Mouse (Mus musculus) erythroblast, embryonic 14.5 days (primary cell): ENCODE measurements around the gene Ric1. TPM values are rescaled to one million over a fixed set of nuclear protein-coding genes. Genes with fewer than 3 reads are reported as not detected.
"Not testable (repeated sequence)": the region's sequence is repeated elsewhere in the genome, so short reads cannot be mapped to it uniquely, and the experiment has no call there.

Source experiments
- H3K27me3 ChIP-seq: 2 replicates; pipeline ENCODE4 v1.6.1; 2012; ENCODE audit warnings: inconsistent platforms; ENCODE audit not compliant: control insufficient read depth
- H3K36me3 ChIP-seq: 2 replicates; pipeline ENCODE4 v1.6.1; 2012; ENCODE audit warnings: mild to moderate bottlenecking, inconsistent platforms; ENCODE audit not compliant: control insufficient read depth
- H3K4me1 ChIP-seq: 2 replicates; pipeline ENCODE4 v1.6.1; 2012; ENCODE audit warnings: inconsistent platforms; ENCODE audit not compliant: control insufficient read depth
- H3K4me3 ChIP-seq: replicated peaks from 2 replicates; pipeline ENCODE3; 2012; ENCODE audit warnings: moderate library complexity, mild to moderate bottlenecking, inconsistent platforms
- H3K9me3 ChIP-seq: 2 replicates; pipeline ENCODE4 v1.6.1; 2012; ENCODE audit warnings: low read length, inconsistent platforms, mixed read lengths; ENCODE audit not compliant: control insufficient read depth
- GATA1 ChIP-seq: IDR thresholded peaks from 2 replicates; pipeline ENCODE4 v1.6.1; 2012; ENCODE audit warnings: low read length, inconsistent platforms, mixed read lengths
- TAL1 ChIP-seq: IDR thresholded peaks from 3 replicates; pipeline ENCODE4 v1.6.1; 2012; ENCODE audit warnings: low read length, inconsistent platforms, mixed read lengths
- polyA plus RNA-seq: library from polyadenylated mRNA; stranded (reverse); fragments of >175 nt; gene quantifications from 2 replicates; pipeline ENCODE4 v1.2.3, GENCODE M21; 2012

The Ric1 gene
- polyA plus RNA-seq, 1 experiment: 0.08 TPM

GRCm38 (mm10) chr19:29563258-29563779, 41.2 kb downstream of the Ric1 start:
- H3K27me3 ChIP-seq: no peaks in the 10 kb centered on the region
- peaks cover 2% of the 10 kb centered on the region; the same call in 1 of the 2 replicates for H3K4me1 ChIP-seq
- H3K9me3 ChIP-seq: no peaks in the 10 kb centered on the region
- H3K4me3 ChIP-seq: no peak overlapping the region
- H3K36me3 ChIP-seq: peaks cover 2% of the 10 kb centered on the region
- TF ChIP-seq GATA1 (no peak), TAL1 (no peak)

- H3K36me3 ChIP-seq: peaks cover 13% of the 10 kb centered on the region
- TF ChIP-seq GATA1 (no peak), TAL1 (no peak)
- H3K4me1 ChIP-seq: peaks cover 2% of the 10 kb centered on the region; the same call in 1 of the 2 replicates
- no peaks in the 10 kb centered on the region for H3K9me3 ChIP-seq
- no peak overlapping the region for H3K4me3 ChIP-seq
- no peaks in the 10 kb centered on the region for H3K27me3 ChIP-seq
These were observed 44.4 kb downstream of the Ric1 start for GRCm38 (mm10) chr19:29566512-29566911.

GRCm38 (mm10) chr19:29582439-29582838, 60.4 kb downstream of the Ric1 start:
- H3K4me1 ChIP-seq: no peaks in the 10 kb centered on the region
- H3K4me3 ChIP-seq: no peak overlapping the region
- TF ChIP-seq TAL1: no peak
- TF ChIP-seq GATA1: no peak
- H3K9me3 ChIP-seq: no peaks in the 10 kb centered on the region
- peaks cover 30% of the 10 kb centered on the region for H3K36me3 ChIP-seq
- no peaks in the 10 kb centered on the region for H3K27me3 ChIP-seq

- Histone ChIP-seq H3K9me3 (no peaks in the 10 kb centered on the region), H3K4me1 (no peaks in the 10 kb centered on the region), H3K36me3 (peaks cover 36% of the 10 kb centered on the region)
These were observed 61.7 kb downstream of the Ric1 start for GRCm38 (mm10) chr19:29583734-29584133.

GRCm38 (mm10) chr19:29593783-29594182, 71.7 kb downstream of the Ric1 start:
- not testable (repeated sequence) for H3K9me3 ChIP-seq, H3K4me3 ChIP-seq, H3K27me3 ChIP-seq, H3K4me1 ChIP-seq
- H3K36me3 ChIP-seq: peaks cover 34% of the 10 kb centered on the region

More at GRCm38 (mm10) chr19:29583734-29584133, 61.7 kb downstream of the Ric1 start:
- no peak for TF ChIP-seq TAL1
- TF ChIP-seq GATA1: no peak
- H3K27me3 ChIP-seq: no peaks in the 10 kb centered on the region
- H3K4me3 ChIP-seq: no peak overlapping the region

GRCm38 (mm10) chr19:29596276-29596675, 74.2 kb downstream of the Ric1 start:
- Histone ChIP-seq H3K36me3 (peaks cover 48% of the 10 kb centered on the region), H3K4me3 (no peak overlapping the region), H3K27me3 (no peaks in the 10 kb centered on the region), H3K4me1 (no peaks in the 10 kb centered on the region; the same call in 1 of the 2 replicates), H3K9me3 (no peaks in the 10 kb centered on the region)
- TF ChIP-seq GATA1 (no peak), TAL1 (no peak)

- H3K4me1 ChIP-seq: no peaks in the 10 kb centered on the region; the same call in 1 of the 2 replicates
- no peaks in the 10 kb centered on the region for H3K9me3 ChIP-seq
- no peaks in the 10 kb centered on the region for H3K27me3 ChIP-seq
- TF ChIP-seq GATA1: no peak
- no peak for TF ChIP-seq TAL1
- no peak overlapping the region for H3K4me3 ChIP-seq
- H3K36me3 ChIP-seq: peaks cover 49% of the 10 kb centered on the region
These were observed 74.9 kb downstream of the Ric1 start for GRCm38 (mm10) chr19:29596985-29597384.

- Histone ChIP-seq H3K27me3 (no peaks in the 10 kb centered on the region), H3K4me1 (no peaks in the 10 kb centered on the region; the same call in 1 of the 2 replicates), H3K36me3 (peaks cover 68% of the 10 kb centered on the region), H3K4me3 (no peak overlapping the region), H3K9me3 (no peaks in the 10 kb centered on the region)
- TF ChIP-seq TAL1: no peak
- no peak for TF ChIP-seq GATA1
These were observed 76.9 kb downstream of the Ric1 start for GRCm38 (mm10) chr19:29598981-29599380.

GRCm38 (mm10) chr19:29603548-29604353, 81.7 kb downstream of the Ric1 start:
- H3K27me3 ChIP-seq: no peaks in the 10 kb centered on the region
- no peaks in the 10 kb centered on the region; the same call in 1 of the 2 replicates for H3K4me1 ChIP-seq
- no peaks in the 10 kb centered on the region for H3K9me3 ChIP-seq
- no peak overlapping the region for H3K4me3 ChIP-seq
- peaks cover 60% of the 10 kb centered on the region for H3K36me3 ChIP-seq
- TF ChIP-seq TAL1 (no peak), GATA1 (no peak)
